Mouse (Mus musculus): Measurements from ENCODE around the gene Ifitm2. TPM values are rescaled to one million over a fixed set of nuclear protein-coding genes. Genes with fewer than 3 reads are reported as not detected.

Ifitm2 gene
- polyA plus RNA-seq, 1 experiment from 2014 or later = 1,006 TPM

DNA sequence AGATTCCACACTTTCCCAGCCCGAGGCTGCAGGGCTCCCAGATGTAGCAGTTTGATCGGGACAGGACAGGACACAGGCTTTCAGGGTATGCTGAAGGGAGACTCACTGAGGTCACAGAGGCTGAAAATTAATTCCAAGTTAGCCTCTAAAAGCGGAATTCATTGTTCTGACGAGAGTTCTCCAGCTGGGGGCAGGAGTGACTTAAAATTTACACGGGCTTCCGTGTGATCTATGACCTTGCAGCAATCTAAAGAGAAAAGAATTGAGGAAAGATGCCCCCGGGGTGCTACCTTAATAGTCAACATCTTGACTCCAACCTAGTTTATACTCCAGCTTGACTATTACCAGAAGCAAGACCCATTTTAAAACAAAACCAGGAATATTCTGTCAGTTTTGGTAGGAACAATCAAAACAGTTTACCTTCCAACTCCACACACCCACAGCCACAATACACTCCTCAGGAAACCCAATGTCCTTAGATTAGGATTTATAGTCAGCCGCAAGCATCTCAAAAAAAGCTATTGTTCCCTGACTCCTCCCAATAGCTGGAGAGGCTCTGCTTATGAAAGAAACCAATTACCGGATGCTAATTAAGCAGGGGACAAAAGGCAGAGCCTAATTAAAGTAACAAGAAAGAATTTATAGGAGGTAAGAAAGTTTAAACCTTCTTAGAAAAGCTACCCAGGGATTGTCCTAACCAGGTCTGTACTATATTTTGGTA, 3.6 kb upstream of the Ifitm2 start:
- Histone ChIP-seq H3K36me3 (ENCODE audit: control insufficient read depth, insufficient read depth, low read length) (no peaks in the 10 kb centered on the region), H3K9me3 (replicated peaks; ENCODE audit: control insufficient read depth, low read length) (no peaks in the 10 kb centered on the region), H3K4me1 (ENCODE audit: control insufficient read depth, insufficient read depth, low read length) (peaks cover 12% of the 10 kb centered on the region), H3K27me3 (ENCODE audit: control insufficient read depth, insufficient read depth, low read length) (no peaks in the 10 kb centered on the region), H3K27ac (ENCODE audit: low read length) (no peak overlapping the region), H3K9ac (ENCODE audit: low read length) (no peak overlapping the region), H3K4me3 (replicated peaks; ENCODE audit: low read length) (no peak overlapping the region), H3K4me2 (ENCODE audit: low read depth, low read length) (no peak overlapping the region)
- WGBS = 16% methylated on average over 9 of the region's 9 CpGs
- no peak for ATAC-seq (ENCODE audit: insufficient read depth, low FRiP score)

DNA sequence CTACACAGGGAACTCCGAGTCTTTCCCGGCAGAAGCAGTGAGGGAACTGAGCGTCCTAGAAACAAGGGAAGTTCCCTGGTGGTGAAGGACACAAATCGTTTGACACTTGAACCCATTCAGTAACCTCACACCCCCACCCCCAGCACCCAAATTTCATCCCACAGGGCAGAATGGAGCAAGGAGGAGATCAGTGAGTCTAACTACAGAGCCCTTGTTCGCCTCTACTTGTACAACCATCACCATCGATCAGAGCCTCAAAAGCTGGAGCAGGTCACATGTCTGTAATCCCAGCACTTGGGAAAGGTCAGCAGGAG, 726 bp upstream of the Ifitm2 start:
- Histone ChIP-seq H3K27ac (ENCODE audit: low read length) (peak overlapping the region; percentile 99), H3K4me1 (ENCODE audit: control insufficient read depth, insufficient read depth, low read length) (peaks cover 40% of the 10 kb centered on the region), H3K27me3 (ENCODE audit: control insufficient read depth, insufficient read depth, low read length) (no peaks in the 10 kb centered on the region), H3K9me3 (replicated peaks; ENCODE audit: control insufficient read depth, low read length) (no peaks in the 10 kb centered on the region), H3K4me2 (ENCODE audit: low read depth, low read length) (peak overlapping the region; percentile 92), H3K9ac (ENCODE audit: low read length) (peak overlapping the region; percentile 61), H3K4me3 (replicated peaks; ENCODE audit: low read length) (peak overlapping the region; percentile 72; the same call in 1 of the 2 replicates), H3K36me3 (ENCODE audit: control insufficient read depth, insufficient read depth, low read length) (no peaks in the 10 kb centered on the region; the same call in 1 of the 2 replicates)
- 27% methylated on average over 6 of the region's 6 CpGs for WGBS
- peak; percentile 7 for ATAC-seq (ENCODE audit: insufficient read depth, low FRiP score)

DNA sequence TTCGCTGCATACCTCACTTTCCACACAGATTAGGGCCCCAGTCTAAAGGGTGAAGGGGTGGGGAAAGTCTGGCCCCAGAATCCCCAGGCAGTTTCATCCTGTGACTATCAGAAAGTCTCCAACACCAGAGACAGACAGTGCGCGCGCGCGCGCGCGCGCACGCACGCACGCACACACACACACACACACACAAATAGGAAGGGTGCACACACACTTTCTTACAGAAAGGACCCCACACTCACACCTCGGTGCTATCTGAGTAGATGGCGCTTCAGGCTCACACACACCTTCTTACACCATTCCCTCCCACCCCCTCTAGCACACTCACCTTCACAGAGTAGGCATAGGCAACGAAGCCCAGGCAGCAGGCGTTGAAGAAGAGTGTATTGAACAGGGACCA, 445 bp downstream of the Ifitm2 start:
- 1% methylated on average over 17 of the region's 17 CpGs for WGBS
- Histone ChIP-seq H3K9me3 (replicated peaks; ENCODE audit: control insufficient read depth, low read length) (no peaks in the 10 kb centered on the region), H3K4me3 (replicated peaks; ENCODE audit: low read length) (peak overlapping the region; percentile 72), H3K9ac (ENCODE audit: low read length) (peak overlapping the region; percentile 84), H3K27ac (ENCODE audit: low read length) (peak overlapping the region; percentile 99), H3K36me3 (ENCODE audit: control insufficient read depth, insufficient read depth, low read length) (no peaks in the 10 kb centered on the region; the same call in 1 of the 2 replicates), H3K4me2 (ENCODE audit: low read depth, low read length) (peak overlapping the region; percentile 92), H3K4me1 (ENCODE audit: control insufficient read depth, insufficient read depth, low read length) (peaks cover 51% of the 10 kb centered on the region), H3K27me3 (ENCODE audit: control insufficient read depth, insufficient read depth, low read length) (no peaks in the 10 kb centered on the region)
- peak; percentile 12; the same call in 1 of the 2 replicates for ATAC-seq (ENCODE audit: insufficient read depth, low FRiP score)

DNA sequence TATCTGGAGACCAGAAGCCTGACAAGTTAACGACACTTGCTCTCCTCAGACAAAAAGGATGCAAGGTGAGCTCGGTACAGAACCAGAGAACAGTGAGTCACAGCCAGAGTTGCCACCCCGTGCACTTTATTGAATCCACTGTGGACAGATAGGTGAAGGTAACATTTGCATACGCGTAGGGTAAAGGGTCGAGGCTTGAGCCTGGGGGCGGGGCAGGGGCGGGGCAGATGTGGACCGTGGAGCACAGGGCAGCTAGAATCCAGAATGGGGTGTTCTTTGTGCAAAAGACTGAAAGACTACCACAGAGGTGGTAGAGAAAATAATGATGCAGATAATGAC, 1.1 kb downstream of the Ifitm2 start:
- H3K9me3 ChIP-seq (replicated peaks; ENCODE audit: control insufficient read depth, low read length) = no peaks in the 10 kb centered on the region
- H3K4me1 ChIP-seq (ENCODE audit: control insufficient read depth, insufficient read depth, low read length) = peaks cover 54% of the 10 kb centered on the region
- no peak for ATAC-seq (ENCODE audit: insufficient read depth, low FRiP score)

DNA sequence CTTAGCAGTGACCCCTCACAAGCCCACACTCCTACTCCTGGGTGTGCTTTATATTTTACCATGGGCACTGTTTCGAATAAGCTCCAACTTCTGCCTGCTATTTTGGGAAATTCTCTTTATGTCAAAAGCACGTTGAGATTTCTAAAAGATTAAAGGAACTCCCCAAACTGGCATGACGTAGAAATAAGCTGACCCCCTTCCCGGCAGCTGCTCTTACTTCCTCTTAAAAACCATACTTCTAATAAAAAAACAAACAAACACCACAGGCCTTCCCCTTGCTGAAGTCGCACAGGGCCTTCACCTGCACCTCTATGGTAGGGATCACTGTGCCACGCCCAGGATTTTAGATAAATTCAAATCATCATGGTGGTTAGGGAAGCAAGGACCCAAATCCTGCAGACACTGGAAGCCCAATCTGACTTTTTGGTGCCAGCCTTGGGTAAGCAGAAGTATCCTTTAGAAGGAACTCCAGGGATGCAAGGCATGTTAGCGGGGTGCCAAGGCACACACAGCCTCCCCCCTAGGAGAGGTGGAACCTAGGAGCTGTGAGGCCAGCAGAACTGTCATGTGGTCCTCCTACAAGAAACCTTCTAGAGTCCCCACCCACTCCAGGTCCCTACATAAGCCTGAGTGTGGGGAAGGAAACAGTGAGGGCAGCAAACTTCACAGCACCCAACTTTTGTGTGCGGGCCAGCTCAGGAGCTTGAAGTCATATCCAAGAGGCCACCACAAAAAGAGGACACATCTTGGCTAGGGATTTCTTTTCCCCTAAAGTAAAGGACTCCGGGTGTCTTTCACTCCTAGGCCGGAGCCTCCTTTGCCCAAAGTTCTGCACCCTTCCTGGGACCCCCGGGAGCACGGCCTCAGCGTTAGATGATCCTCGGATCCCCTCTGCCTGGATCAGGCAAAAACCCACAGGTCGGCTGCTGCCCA, 1.7 kb downstream of the Ifitm2 start:
- H3K9me3 ChIP-seq (replicated peaks; ENCODE audit: control insufficient read depth, low read length) = no peaks in the 10 kb centered on the region
- ATAC-seq (ENCODE audit: insufficient read depth, low FRiP score) = no peak
- no peaks in the 10 kb centered on the region for H3K27me3 ChIP-seq (ENCODE audit: control insufficient read depth, insufficient read depth, low read length)
- peaks cover under 1% of the 10 kb centered on the region; the same call in 1 of the 2 replicates for H3K36me3 ChIP-seq (ENCODE audit: control insufficient read depth, insufficient read depth, low read length)
- peak overlapping the region; percentile 92 for H3K4me2 ChIP-seq (ENCODE audit: low read depth, low read length)
- H3K4me3 ChIP-seq (replicated peaks; ENCODE audit: low read length) = peak overlapping the region; percentile 72
- H3K27ac ChIP-seq (ENCODE audit: low read length) = peak overlapping the region; percentile 69
- H3K4me1 ChIP-seq (ENCODE audit: control insufficient read depth, insufficient read depth, low read length) = peaks cover 54% of the 10 kb centered on the region
- 40% methylated on average over 15 of the region's 15 CpGs for WGBS
- peak overlapping the region; percentile 84 for H3K9ac ChIP-seq (ENCODE audit: low read length)

More for the DNA sequence above, 1.1 kb downstream of the Ifitm2 start:
- Histone ChIP-seq H3K4me2 (ENCODE audit: low read depth, low read length) (peak overlapping the region; percentile 92), H3K27me3 (ENCODE audit: control insufficient read depth, insufficient read depth, low read length) (no peaks in the 10 kb centered on the region), H3K36me3 (ENCODE audit: control insufficient read depth, insufficient read depth, low read length) (no peaks in the 10 kb centered on the region; the same call in 1 of the 2 replicates), H3K27ac (ENCODE audit: low read length) (peak overlapping the region; percentile 99), H3K4me3 (replicated peaks; ENCODE audit: low read length) (peak overlapping the region; percentile 72), H3K9ac (ENCODE audit: low read length) (peak overlapping the region; percentile 84)
- WGBS = 1% methylated on average over 9 of the region's 9 CpGs

DNA sequence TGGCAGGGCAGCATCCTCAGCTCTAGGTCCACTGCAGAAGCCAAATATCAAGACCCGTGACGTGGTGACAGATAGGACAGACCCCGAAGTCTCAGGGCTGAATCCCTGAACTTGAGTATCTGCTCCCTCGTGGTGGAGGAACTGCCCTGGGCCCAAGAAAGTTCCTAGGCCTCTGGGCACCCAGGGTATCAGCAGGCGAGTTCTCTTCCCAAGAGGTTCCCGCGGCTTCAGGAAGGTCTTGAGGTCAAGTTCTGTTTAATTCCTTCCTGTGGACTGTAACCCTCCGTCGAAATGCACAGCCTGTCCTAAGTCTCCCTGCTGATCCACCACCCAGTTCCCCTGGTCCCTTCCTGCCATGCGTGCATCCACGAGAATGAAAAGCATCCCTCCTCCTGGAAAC, 2.7 kb downstream of the Ifitm2 start:
- peak overlapping the region; percentile 84 for H3K9ac ChIP-seq (ENCODE audit: low read length)
- no peaks in the 10 kb centered on the region for H3K27me3 ChIP-seq (ENCODE audit: control insufficient read depth, insufficient read depth, low read length)
- ATAC-seq (ENCODE audit: insufficient read depth, low FRiP score) = no peak
- H3K9me3 ChIP-seq (replicated peaks; ENCODE audit: control insufficient read depth, low read length) = no peaks in the 10 kb centered on the region
- H3K4me3 ChIP-seq (replicated peaks; ENCODE audit: low read length) = peak overlapping the region; percentile 72; the same call in 1 of the 2 replicates
- H3K36me3 ChIP-seq (ENCODE audit: control insufficient read depth, insufficient read depth, low read length) = peaks cover 7% of the 10 kb centered on the region; the same call in 1 of the 2 replicates
- 0 out of 2 replicates have a peak overlapping the region, but pooled peaks have one; percentile 11 for H3K27ac ChIP-seq (ENCODE audit: low read length)
- 67% methylated on average over 11 of the region's 11 CpGs for WGBS
- H3K4me2 ChIP-seq (ENCODE audit: low read depth, low read length) = peak overlapping the region; percentile 92
- H3K4me1 ChIP-seq (ENCODE audit: control insufficient read depth, insufficient read depth, low read length) = peaks cover 54% of the 10 kb centered on the region

DNA sequence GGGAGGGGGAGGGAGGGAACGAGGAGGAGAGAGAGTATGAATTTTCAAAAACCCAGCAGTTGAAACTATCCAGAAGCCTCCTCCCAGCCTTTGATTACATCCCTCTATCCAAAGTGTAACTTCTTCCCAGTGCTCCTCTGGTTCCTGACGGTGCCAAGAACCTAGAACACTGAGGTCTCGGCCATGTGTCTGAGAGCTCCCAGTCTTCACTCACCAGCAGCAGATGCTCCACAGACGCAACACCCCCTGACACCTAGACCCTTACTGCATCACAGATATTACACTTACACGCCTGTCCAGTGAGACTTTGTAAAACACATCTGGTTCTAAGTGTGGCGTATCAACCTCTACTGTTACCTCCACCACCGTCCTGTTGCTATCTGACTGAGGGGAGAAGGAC, 3.3 kb downstream of the Ifitm2 start:
- ATAC-seq (ENCODE audit: insufficient read depth, low FRiP score) = no peak
- Histone ChIP-seq H3K27ac (ENCODE audit: low read length) (peak overlapping the region; percentile 23; the same call in 1 of the 2 replicates), H3K4me2 (ENCODE audit: low read depth, low read length) (no peak overlapping the region), H3K4me1 (ENCODE audit: control insufficient read depth, insufficient read depth, low read length) (peaks cover 54% of the 10 kb centered on the region), H3K27me3 (ENCODE audit: control insufficient read depth, insufficient read depth, low read length) (no peaks in the 10 kb centered on the region), H3K36me3 (ENCODE audit: control insufficient read depth, insufficient read depth, low read length) (peaks cover 7% of the 10 kb centered on the region; the same call in 1 of the 2 replicates), H3K9me3 (replicated peaks; ENCODE audit: control insufficient read depth, low read length) (no peaks in the 10 kb centered on the region), H3K9ac (ENCODE audit: low read length) (no peak overlapping the region), H3K4me3 (replicated peaks; ENCODE audit: low read length) (no peak overlapping the region)
- WGBS = 63% methylated on average over 7 of the region's 7 CpGs

DNA sequence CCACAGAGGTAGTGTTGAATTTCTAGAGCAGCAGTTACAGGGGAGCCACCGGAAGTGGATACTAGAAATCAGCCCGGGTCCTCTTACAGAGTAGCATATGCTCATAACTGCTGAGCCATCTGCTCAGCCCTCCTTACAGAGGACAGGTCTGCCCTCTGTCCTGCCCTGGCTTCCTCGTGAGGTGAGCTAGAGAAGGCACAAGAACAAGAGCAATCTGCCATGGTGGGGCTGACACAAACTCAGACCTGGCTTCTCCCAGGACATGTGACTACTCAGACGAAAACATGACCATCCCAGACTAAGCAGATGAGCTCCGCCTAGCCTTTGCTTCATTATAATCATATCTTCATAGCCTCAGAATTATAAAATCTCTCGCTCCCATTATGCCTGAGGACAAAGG, 4.0 kb downstream of the Ifitm2 start:
- ATAC-seq (ENCODE audit: insufficient read depth, low FRiP score) = no peak
- Histone ChIP-seq H3K9me3 (replicated peaks; ENCODE audit: control insufficient read depth, low read length) (no peaks in the 10 kb centered on the region), H3K9ac (ENCODE audit: low read length) (0 out of 2 replicates have a peak overlapping the region, but pooled peaks have one; percentile 11), H3K4me1 (ENCODE audit: control insufficient read depth, insufficient read depth, low read length) (peaks cover 51% of the 10 kb centered on the region), H3K4me3 (replicated peaks; ENCODE audit: low read length) (no peak overlapping the region), H3K36me3 (ENCODE audit: control insufficient read depth, insufficient read depth, low read length) (peaks cover 7% of the 10 kb centered on the region; the same call in 1 of the 2 replicates), H3K4me2 (ENCODE audit: low read depth, low read length) (no peak overlapping the region), H3K27me3 (ENCODE audit: control insufficient read depth, insufficient read depth, low read length) (no peaks in the 10 kb centered on the region), H3K27ac (ENCODE audit: low read length) (peak overlapping the region; percentile 63; the same call in 1 of the 2 replicates)
- WGBS = 59% methylated on average over 6 of the region's 6 CpGs

DNA sequence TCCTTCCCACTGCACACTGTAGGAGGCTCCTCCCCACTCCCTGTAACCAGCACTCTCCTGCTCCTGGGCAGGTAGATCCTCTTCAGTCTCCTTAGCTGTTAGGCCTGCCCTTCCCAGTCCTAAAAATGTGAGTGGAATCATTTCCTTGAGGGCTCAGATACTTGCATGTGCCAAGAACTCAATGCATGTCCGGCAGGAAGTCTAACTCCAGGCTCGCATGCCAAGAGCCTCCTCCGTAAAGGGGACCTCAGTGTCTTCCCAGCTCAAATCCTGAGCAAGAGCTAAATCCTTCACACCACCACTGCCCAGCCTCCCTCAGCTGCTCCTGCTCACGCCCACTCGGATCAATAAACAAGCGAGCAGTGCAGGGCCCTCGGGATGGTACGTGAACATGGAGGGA, 4.7 kb downstream of the Ifitm2 start:
- Histone ChIP-seq H3K4me3 (replicated peaks; ENCODE audit: low read length) (no peak overlapping the region), H3K27ac (ENCODE audit: low read length) (peak overlapping the region; percentile 63), H3K36me3 (ENCODE audit: control insufficient read depth, insufficient read depth, low read length) (peaks cover 7% of the 10 kb centered on the region; the same call in 1 of the 2 replicates), H3K9me3 (replicated peaks; ENCODE audit: control insufficient read depth, low read length) (no peaks in the 10 kb centered on the region), H3K9ac (ENCODE audit: low read length) (peak overlapping the region; percentile 40), H3K27me3 (ENCODE audit: control insufficient read depth, insufficient read depth, low read length) (no peaks in the 10 kb centered on the region), H3K4me1 (ENCODE audit: control insufficient read depth, insufficient read depth, low read length) (peaks cover 47% of the 10 kb centered on the region), H3K4me2 (ENCODE audit: low read depth, low read length) (peak overlapping the region; percentile 11; the same call in 1 of the 2 replicates)
- 29% methylated on average over 8 of the region's 8 CpGs for WGBS
- ATAC-seq (ENCODE audit: insufficient read depth, low FRiP score) = no peak
